Mouse (Mus musculus) telencephalon, adult 2 months (tissue): ENCODE measurements around the gene Patz1.

Experiments
- DNase-seq: peaks from one replicate; pipeline ENCODE4 v3.0.0-alpha.2; 2011; ENCODE audit warnings: low read depth, low spot score

Gene Patz1

GRCm38 (mm10) chr11:3288521-3289301 is at the start of gene Patz1:
Gene Patz1 (plus strand): TSS chr11:3288874.
- peak; percentile 55 for DNase-seq

- DNase-seq, result no peak
These were observed 46.3 kb upstream of the Patz1 start for GRCm38 (mm10) chr11:3242395-3242794.

- no peak for DNase-seq
These were observed 44.9 kb upstream of the Patz1 start for GRCm38 (mm10) chr11:3243771-3244170.

GRCm38 (mm10) chr11:3247387-3247786 is 41.3 kb upstream of the Patz1 start:
- DNase-seq, result no peak

DNA sequence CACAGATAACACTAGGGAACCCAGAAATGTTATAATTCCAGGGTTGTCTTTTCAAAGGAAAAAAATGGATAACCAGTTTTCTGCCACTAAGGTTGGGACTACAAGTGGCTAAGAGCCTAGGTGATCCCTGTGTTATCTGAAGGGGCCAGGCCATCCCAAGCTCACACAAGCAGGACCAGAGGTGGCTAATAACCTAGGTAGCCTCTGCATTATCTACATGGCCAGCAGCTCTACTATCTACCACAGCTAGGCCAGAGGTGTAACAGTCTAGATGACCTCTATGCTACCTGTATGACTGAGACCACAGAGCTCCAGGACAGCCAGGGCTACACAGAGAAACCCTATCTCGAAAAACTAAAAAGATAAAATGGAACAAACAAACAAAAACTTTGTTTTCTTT is 29.1 kb upstream of the Patz1 start:
- no peak for DNase-seq

DNA sequence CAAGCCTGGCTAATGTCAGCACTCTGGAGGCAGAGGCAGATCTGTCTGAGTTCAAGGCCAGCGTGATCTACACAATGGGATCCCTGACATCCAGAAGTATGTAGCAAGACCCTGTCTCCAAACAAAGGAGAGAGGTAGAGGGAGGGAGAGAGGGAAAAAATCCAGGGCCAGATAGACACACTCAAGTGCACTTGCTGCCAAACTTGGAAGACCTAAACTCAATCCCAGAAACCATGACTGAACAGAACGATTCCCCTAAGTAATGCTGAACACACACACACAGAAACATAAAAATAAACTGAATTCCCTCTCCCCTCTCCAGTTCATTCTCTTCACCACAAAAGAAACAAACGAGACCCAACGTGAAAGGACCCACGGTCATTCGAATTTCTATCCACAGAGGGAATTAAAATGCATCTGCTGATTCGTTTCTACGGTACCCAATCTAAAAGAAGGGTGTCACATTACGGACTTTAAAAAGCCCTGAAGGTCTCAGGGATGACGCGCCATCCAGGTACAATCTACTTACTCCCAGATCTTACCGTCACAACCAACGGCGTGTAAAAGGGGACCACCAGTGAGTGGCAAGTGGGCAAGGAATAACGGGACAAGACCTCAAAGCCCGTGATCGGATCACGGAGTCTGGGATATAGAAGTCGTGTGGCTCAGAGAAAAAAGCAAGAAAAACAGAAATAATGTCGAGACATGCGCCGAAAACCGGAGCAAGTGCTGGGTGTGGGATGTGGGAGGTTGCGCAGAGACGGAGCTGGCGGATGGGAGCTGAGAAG is 23.2 kb upstream of the Patz1 start:
- DNase-seq, result no peak

DNA sequence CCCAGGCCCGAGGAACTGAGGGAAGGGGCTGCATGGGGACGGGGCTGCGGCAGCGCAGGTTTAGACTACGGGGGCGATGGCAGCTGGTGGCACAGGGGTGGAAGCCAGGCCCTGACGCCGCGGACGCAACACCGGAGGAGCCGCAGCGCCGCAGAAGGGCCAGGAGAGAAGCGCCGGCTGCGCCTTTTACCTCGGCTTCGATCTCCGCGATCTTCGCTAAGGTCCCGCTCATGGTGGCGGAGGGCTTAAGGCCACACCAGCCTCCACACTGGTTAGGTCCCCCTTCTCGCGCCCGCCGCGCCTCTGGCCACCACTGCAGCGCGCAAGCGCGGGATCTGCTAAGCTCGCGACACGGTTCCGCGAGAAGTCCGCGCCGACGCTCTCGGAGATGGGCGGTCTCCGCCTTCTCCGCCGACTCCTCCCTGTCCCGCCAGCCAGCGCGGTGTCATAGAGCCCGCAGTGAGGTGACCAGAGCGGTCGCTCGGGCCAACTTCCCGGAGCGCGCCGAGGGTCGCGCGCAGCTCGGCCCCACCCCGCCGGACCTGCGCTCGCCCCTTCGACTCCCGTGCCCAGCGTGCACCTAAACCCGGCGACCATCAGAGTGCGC is 22.5 kb upstream of the Patz1 start, which contains the start of gene Drg1:
Gene Drg1, minus strand, starts transcription at position 337 of the 607 bp plus-strand sequence.
- peak; percentile 91 for DNase-seq

- no peak for DNase-seq
These were observed 21.5 kb upstream of the Patz1 start for GRCm38 (mm10) chr11:3267133-3267532.

GRCm38 (mm10) chr11:3269241-3269640 is 19.4 kb upstream of the Patz1 start:
- no peak for DNase-seq

- DNase-seq, result no peak
These were observed 10.3 kb upstream of the Patz1 start for GRCm38 (mm10) chr11:3278351-3278750.

DNA sequence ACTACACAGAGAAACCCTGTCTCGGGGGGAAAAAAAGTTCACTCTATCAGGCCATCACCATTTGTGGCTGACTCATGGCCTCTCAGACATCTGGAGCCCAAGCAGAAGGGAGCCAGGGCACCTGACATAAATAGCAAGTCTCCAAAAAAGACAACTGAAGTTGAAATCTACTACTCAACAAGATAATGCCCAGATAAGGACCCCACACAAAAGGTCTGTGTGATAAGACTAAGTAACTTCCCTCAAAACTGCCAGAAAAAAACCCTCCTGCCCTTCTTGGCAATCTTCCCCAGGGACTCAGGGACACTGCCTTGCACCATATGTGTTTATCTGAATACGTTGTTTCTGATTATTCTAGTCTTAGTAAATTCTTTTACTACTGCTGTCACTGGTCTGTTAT is 8.9 kb upstream of the Patz1 start:
- no peak for DNase-seq

- DNase-seq, result no peak
These were observed 5.8 kb upstream of the Patz1 start for GRCm38 (mm10) chr11:3282887-3283286.

- no peak for DNase-seq
These were observed 5.0 kb upstream of the Patz1 start for GRCm38 (mm10) chr11:3283645-3284044.

DNA sequence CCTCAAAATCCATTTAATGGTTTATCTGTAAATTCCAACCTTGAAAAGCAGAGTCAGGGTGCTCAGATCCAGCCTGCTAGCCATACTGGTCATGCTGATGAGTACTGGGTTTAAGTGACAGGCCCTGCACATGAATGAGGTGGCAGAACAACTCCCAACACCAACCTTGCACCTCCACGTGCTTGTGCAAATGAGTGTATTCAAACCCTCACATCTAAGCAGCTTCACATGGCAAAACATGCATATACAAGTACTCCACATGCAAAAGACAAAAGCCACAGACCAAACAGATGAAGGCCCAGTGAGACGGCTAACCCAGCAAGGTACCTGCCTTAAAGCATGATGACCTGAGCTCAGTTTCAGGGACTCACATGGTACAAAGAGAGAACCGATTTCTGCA is 2.7 kb upstream of the Patz1 start:
- no peak for DNase-seq

DNA sequence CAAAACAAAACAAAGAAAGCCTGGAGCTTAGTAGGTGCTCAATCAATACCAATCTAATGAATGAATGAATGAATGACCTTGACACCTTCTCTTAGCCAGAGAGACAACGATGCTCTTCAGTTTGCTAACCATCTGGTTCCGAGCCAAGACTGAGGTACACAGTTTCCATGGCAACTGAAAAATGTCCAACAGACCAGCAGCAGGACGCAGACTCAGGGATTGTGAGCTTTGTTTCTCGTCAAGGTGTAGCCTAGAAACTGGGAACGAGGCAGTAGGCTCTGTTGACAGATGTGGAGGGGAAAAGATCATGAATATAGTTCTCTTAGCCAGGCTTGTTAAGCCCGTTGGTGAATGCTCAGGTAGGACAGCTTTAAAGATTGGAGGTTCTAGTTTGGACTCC is 1.5 kb upstream of the Patz1 start:
- DNase-seq, result no peak

GRCm38 (mm10) chr11:3287921-3288320 is 753 bp upstream of the Patz1 start:
- DNase-seq, result no peak

DNA sequence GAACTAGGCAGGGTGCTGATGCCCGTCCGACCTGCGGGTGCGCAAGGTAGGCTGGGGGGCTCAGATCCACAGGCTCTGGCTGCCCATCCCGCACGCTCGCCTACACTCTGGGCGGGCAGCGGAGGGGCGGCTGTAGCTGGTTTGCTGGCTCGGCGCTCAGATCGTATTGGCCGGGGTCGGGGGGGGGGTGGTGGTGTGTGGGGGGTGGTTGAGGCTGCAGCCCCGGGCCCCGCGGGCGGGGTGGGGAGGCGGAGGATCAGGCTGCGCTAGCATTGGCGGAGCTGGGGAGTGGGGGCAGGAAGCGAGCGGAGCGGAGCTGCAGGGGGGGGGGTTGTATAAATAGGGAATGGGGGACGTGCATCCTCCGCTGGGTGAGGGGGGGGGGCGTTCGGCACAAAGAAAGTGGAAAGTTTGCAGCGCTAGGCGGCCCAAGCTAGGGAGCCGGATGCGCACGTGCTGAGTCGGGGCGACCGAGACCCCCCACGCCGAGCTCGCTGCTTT is 678 bp downstream of the Patz1 start:
- DNase-seq, result peak; percentile 71

DNA sequence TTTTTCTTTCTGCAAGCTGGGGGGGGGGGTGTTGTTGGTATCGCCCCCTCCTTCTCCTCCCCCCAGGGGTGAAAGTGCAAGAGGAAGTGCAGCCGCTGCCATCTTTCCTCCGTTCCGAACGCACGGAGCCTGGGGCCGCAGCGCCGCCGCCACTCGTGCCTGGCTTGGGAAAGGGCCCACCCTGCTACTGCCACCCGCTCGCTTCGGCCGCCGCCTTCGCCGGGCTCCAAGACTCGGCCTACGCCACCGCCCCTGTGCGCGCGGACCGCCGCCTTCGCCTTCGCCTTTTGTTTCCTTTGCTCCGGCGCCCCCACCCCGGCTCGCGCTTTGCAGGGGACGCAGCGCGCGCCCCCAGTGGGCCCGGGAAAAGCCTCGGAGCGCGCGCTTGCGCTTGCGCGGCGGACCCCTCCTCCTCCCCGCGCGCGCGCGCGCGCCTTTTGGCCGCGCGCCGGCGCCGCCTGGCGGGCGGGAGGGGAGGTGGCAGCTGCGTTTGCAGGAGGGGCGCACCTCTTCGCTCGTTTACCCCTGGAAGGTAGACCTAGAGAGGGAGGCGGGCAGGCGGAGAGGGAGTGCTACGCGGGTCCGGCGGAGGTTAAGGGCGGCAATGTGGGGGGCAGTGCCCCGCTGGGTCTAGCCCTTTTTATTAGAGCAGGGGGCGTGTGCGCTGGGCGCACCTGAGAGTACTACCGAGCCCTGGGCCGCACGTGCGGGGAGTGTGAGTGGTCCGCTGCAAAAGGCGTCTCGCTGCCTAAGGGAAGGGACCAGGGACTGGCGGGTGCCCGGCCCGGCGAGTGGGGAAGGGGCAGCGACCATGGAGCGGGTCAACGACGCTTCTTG is 1.3 kb downstream of the Patz1 start:
- peak; percentile 74 for DNase-seq

DNA sequence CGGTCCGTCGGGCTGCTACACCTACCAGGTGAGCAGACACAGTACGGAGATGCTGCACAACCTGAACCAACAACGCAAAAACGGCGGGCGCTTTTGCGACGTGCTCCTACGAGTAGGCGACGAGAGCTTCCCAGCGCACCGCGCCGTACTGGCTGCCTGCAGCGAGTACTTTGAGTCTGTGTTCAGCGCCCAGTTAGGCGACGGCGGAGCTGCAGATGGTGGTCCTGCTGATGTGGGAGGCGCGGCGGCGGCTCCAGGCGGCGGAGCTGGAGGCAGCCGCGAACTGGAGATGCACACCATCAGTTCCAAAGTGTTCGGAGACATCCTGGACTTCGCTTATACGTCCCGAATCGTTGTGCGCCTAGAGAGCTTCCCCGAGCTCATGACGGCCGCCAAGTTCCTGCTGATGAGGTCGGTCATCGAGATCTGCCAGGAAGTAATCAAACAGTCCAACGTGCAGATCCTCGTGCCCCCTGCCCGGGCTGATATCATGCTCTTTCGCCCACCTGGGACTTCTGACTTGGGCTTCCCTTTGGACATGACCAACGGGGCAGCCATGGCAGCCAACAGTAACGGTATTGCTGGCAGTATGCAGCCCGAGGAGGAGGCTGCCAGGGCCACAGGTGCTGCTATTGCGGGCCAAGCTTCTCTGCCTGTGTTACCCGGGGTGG is 2.1 kb downstream of the Patz1 start:
- DNase-seq, result no peak

DNA sequence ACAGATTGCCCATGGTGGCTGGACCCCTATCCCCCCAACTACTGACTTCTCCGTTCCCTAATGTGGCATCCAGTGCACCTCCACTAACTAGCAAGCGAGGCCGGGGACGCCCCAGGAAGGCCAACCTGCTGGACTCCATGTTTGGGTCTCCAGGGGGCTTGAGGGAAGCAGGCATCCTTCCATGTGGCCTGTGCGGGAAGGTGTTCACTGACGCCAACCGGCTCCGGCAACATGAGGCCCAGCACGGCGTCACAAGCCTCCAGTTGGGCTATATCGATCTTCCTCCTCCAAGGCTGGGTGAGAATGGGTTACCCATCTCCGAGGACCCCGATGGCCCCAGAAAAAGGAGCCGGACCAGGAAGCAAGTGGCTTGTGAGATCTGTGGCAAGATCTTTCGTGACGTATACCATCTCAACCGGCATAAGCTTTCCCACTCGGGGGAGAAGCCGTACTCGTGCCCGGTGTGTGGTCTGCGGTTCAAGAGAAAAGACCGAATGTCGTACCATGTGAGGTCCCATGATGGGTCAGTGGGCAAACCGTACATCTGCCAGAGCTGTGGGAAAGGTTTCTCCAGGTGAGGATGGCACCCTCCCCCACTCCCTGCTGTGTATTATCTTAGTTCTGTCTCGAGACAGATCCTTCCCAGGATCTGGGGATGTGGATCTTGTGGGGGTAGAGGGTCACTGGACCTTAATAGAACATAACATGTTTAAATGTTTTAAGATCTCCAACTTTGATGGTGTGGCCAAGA is 2.8 kb downstream of the Patz1 start:
- DNase-seq, result no peak
